Mouse (Mus musculus) kidney, embryonic 14.5 days (tissue): ENCODE measurements at regions not wholly inside any gene's neighbourhood (a gene's known extent, or its start where the extent isn't known, plus 50 kb on each side); places are given as distances from the start of the nearest gene placed in this dataset.

Experiments used
- ATAC-seq: fragments of 200-750 bp; cut with Nextera tagmentation; 2 replicates; pipeline ENCODE4 v1.8.0; 2017; ENCODE audit warnings: moderate number of reproducible peaks, mild to moderate bottlenecking, moderate TSS enrichment, moderate library complexity; ENCODE audit not compliant: low FRiP score, low TSS enrichment
- H3K27ac ChIP-seq: fragments of 300-500 bp; sonication (generic); 2 replicates; pipeline ENCODE4 v1.5.1; 2014; ENCODE audit warnings: low read depth, mild to moderate bottlenecking, low read length, moderate library complexity, mixed read lengths
- H3K27me3 ChIP-seq: fragments of 300-500 bp; sonication (generic); 2 replicates; pipeline ENCODE4 v1.6.1; 2014; ENCODE audit warnings: mild to moderate bottlenecking, low read length; ENCODE audit not compliant: control insufficient read depth, insufficient read depth
- H3K36me3 ChIP-seq: fragments of 300-500 bp; sonication (generic); 2 replicates; pipeline ENCODE4 v1.6.1; 2014; ENCODE audit warnings: low read length, mixed read lengths; ENCODE audit not compliant: control insufficient read depth, insufficient read depth
- H3K4me1 ChIP-seq: fragments of 300-500 bp; sonication (generic); 2 replicates; pipeline ENCODE4 v1.6.1; 2014; ENCODE audit warnings: low read length, mixed read lengths; ENCODE audit not compliant: control insufficient read depth, insufficient read depth
- H3K4me2 ChIP-seq: fragments of 300-500 bp; sonication (generic); replicated peaks from 2 replicates; pipeline ENCODE4 v1.6.1; 2014; ENCODE audit warnings: low read depth, mild to moderate bottlenecking, low read length
- H3K4me3 ChIP-seq: fragments of 300-500 bp; sonication (generic); 2 replicates; pipeline ENCODE4 v1.5.1; 2014; ENCODE audit warnings: mild to moderate bottlenecking, low read length
- H3K9ac ChIP-seq: fragments of 300-500 bp; sonication (generic); 2 replicates; pipeline ENCODE4 v1.6.1; 2014; ENCODE audit warnings: low read depth, mild to moderate bottlenecking, low read length, moderate library complexity
- H3K9me3 ChIP-seq: fragments of 300-500 bp; sonication (generic); 2 replicates; pipeline ENCODE4 v1.6.1; 2016; ENCODE audit warnings: low read length; ENCODE audit not compliant: control insufficient read depth
- WGBS: fragments of 180-500 bp; shearing (Covaris S2); extraction: QIAGEN DNeasy Blood & Tissue Kit; methylation state at CpG from one replicate; pipeline ENCODE4 v1.1.7; 2014; 5-methylcytosine and 5-hydroxymethylcytosine counted together

DNA sequence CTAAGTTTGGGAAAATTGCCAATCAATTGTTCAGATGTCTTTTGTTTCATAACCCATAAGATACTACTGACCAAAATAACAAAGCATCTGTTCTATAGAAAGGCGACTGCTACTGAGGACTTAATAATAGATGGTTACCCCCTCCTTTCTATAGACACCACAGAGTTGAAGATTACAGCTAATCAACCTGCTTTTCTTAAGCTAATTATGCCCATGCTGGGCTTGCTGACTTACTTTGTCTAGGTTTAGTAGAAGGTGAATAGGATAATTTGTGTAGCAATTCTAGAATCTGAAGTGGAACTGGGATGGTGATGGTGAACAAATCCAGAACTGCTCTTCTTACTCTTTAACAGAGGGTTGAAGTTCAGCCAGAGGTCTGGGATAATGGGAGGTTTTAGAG, 53.8 kb upstream of the Tbx18 start:
- 89% methylated on average over 1 of the region's 1 CpGs for WGBS
- no peak for ATAC-seq

DNA sequence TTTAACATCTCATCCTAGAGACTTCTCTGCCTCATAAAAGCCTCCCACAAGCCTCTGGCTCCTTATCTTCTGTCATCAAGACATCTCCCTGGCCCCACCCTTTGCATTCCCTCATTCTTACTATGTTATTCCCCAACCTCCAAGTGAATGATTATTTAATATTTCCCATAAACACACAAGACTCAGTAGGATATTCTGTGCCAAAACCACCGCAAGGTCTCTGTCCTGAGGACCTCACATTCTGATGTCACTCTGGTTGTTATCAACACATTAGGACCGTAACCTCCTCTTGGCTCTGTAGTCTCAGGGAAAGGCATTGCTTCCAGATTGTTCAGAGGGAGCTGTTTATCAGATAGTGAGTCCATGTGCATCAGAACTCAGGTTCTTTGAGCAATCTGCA, 80.7 kb upstream of the Tbx18 start:
- H3K9ac ChIP-seq = no peak overlapping the region
- no peaks in the 10 kb centered on the region for H3K4me1 ChIP-seq
- no peaks in the 10 kb centered on the region for H3K27me3 ChIP-seq
- H3K4me2 ChIP-seq = no peak overlapping the region
- no peak overlapping the region for H3K27ac ChIP-seq
- no peaks in the 10 kb centered on the region for H3K9me3 ChIP-seq
- 76% methylated on average over 2 of the region's 2 CpGs for whole genome bisulfite sequencing
- no peaks in the 10 kb centered on the region for H3K36me3 ChIP-seq
- no peak overlapping the region for H3K4me3 ChIP-seq
- ATAC-seq = no peak

More for the DNA sequence above, 53.8 kb upstream of the Tbx18 start:
- Histone ChIP-seq H3K9ac (no peak overlapping the region), H3K4me1 (no peaks in the 10 kb centered on the region), H3K27ac (no peak overlapping the region), H3K9me3 (no peaks in the 10 kb centered on the region), H3K4me3 (no peak overlapping the region), H3K36me3 (no peaks in the 10 kb centered on the region), H3K4me2 (no peak overlapping the region), H3K27me3 (no peaks in the 10 kb centered on the region)

DNA sequence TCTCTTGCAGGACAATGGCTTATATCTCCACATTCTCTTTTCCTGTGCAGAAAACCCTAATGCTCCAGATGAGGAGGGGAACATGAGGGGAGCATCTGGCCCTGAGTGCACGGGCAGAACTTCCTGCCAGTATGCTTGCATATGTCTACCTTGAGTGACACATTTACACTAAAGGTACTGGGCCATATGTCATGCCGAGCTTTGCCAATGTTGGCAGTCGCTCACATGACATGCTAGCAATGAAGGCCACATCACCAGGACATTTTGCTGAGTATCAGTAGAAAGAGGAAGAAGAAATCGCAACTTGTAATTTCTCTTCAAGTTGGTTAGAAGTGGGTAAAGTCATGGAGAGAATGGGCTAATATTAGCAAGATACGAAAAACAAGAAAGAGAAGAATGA, 91.2 kb upstream of the Tbx18 start:
- H3K9me3 ChIP-seq = no peaks in the 10 kb centered on the region
- H3K4me2 ChIP-seq = no peak overlapping the region
- 88% methylated on average over 5 of the region's 5 CpGs for whole genome bisulfite sequencing
- no peak overlapping the region for H3K9ac ChIP-seq
- no peak overlapping the region for H3K4me3 ChIP-seq
- ATAC-seq = no peak
- H3K27ac ChIP-seq = no peak overlapping the region
- H3K27me3 ChIP-seq = no peaks in the 10 kb centered on the region
- H3K4me1 ChIP-seq = no peaks in the 10 kb centered on the region
- no peaks in the 10 kb centered on the region for H3K36me3 ChIP-seq

DNA sequence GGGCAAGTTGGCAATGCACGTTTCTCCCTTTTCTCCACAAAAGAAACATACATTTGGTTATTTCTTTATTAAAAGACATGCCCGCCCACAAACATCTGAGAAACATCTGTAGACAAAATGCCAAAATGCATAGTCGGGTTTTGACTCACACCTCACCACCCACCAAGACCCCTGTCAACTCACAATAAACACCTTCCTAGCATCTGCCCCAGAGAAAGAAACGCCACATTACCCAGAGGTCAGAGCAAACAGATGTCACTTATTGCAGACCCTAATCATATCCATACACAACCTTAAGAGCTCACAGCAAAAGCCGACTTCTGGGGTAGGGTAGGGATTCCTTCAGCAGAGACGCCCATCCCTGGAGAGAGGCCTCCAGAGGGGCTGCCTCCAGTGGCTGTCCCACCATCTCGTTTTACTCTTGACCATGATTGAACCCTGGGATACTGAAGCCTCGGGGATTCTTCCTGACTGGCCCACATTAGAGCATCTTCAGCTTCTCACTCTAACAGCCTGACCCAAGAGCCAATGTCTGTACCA, 93.7 kb upstream of the Tbx18 start:
- H3K27ac ChIP-seq = no peak overlapping the region
- H3K4me2 ChIP-seq = no peak overlapping the region
- no peaks in the 10 kb centered on the region for H3K4me1 ChIP-seq
- H3K27me3 ChIP-seq = no peaks in the 10 kb centered on the region
- H3K9me3 ChIP-seq = no peaks in the 10 kb centered on the region
- no peaks in the 10 kb centered on the region for H3K36me3 ChIP-seq
- no peak overlapping the region for H3K9ac ChIP-seq
- 79% methylated on average over 8 of the region's 8 CpGs for WGBS
- ATAC-seq = no peak
- no peak overlapping the region for H3K4me3 ChIP-seq

DNA sequence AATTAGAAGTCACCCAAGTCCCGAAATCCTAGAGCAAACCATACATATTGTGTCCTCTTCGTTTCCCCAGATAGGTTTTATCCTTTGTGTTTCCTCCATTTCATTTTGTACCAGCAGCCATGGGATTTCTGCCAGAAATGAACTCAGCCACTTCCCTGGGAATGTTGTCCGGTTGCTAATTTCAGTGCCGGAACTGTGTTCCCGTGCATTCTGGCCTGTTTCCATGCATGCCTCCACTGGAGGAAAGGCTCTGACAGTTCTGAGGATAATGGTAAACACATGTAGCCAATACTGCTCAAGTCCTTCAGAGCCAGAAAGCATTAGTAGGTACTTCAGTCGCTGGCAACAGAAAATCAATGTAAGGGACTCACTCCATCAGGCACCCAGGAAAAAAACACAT, 112.8 kb upstream of the Tbx18 start:
- 75% methylated on average over 6 of the region's 6 CpGs for WGBS
- ATAC-seq = no peak
- no peak overlapping the region for H3K4me3 ChIP-seq
- H3K9me3 ChIP-seq = no peaks in the 10 kb centered on the region
- no peaks in the 10 kb centered on the region for H3K4me1 ChIP-seq
- H3K27ac ChIP-seq = no peak overlapping the region
- no peak overlapping the region for H3K4me2 ChIP-seq
- no peaks in the 10 kb centered on the region for H3K36me3 ChIP-seq
- H3K9ac ChIP-seq = no peak overlapping the region
- no peaks in the 10 kb centered on the region for H3K27me3 ChIP-seq

DNA sequence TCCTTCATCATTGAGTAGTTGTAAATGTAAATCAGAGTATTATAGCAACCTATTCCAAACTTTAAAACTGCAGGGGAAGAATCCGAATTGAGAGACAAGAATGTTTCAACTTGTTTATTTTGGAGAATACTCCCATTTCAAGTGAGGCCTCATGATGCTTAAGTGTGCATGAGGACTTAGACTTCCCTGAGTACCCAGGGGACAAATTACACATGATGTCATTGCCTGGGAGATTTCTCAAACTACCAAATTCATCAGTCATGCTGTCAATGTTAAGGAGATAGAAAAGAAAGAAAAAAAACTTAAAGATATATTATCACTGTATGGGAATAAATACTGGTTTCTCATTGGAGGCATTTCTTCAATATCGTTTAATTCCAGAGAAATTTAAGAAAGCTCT, 113.4 kb upstream of the Tbx18 start:
- H3K9me3 ChIP-seq = no peaks in the 10 kb centered on the region
- no peak overlapping the region for H3K27ac ChIP-seq
- no peak overlapping the region for H3K4me2 ChIP-seq
- no peak overlapping the region for H3K4me3 ChIP-seq
- H3K36me3 ChIP-seq = no peaks in the 10 kb centered on the region
- 76% methylated on average over 2 of the region's 2 CpGs for WGBS
- H3K9ac ChIP-seq = no peak overlapping the region
- no peaks in the 10 kb centered on the region for H3K4me1 ChIP-seq
- H3K27me3 ChIP-seq = no peaks in the 10 kb centered on the region
- ATAC-seq = no peak

DNA sequence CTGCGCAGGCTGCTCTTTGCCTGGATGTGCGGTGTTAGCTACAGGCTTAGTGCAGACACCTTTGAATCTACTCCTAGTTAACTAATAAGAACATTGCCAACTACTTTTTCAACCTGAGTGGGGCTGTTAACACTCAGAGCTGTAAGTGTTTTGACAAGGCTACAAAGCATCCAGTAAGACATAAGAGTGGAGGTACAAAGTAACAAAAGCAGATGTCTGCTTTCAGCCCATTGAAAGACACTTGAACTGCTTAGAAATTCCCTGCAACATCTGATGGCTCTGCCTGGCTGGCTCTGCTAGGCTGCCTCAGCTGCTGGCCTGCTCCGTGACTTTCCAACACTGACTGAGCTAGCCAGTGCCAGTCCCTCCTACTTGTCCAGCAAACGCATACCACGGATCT, 117.8 kb upstream of the Tbx18 start:
- Histone ChIP-seq H3K27me3 (no peaks in the 10 kb centered on the region), H3K9me3 (no peaks in the 10 kb centered on the region), H3K4me2 (no peak overlapping the region), H3K27ac (no peak overlapping the region), H3K9ac (no peak overlapping the region), H3K36me3 (no peaks in the 10 kb centered on the region), H3K4me3 (no peak overlapping the region), H3K4me1 (no peaks in the 10 kb centered on the region)
- WGBS = 80% methylated on average over 5 of the region's 5 CpGs
- ATAC-seq = no peak

DNA sequence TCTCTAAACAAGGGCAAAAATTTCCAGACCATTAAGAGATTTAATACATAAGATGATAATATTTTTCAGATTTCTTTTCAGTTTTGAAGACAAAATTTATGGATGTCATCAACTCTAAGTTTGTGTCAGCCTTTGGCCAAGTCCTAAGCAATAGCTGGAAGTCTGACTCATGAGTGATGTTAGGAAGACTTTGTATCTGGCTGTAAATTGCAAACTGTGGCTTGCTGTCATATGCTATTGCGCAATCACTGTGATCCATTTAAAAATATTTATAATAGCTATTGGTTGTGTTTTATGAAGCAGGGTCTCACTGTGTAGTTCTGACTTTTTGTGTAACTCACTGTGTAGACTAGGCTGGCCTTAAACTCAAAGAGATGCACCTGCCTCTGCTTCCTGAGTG, 119.1 kb upstream of the Tbx18 start:
- WGBS = 88% methylated on average over 1 of the region's 1 CpGs
- Histone ChIP-seq H3K9me3 (no peaks in the 10 kb centered on the region), H3K4me3 (no peak overlapping the region), H3K36me3 (no peaks in the 10 kb centered on the region), H3K27me3 (no peaks in the 10 kb centered on the region), H3K4me1 (no peaks in the 10 kb centered on the region), H3K4me2 (no peak overlapping the region), H3K27ac (no peak overlapping the region), H3K9ac (no peak overlapping the region)
- ATAC-seq = no peak

DNA sequence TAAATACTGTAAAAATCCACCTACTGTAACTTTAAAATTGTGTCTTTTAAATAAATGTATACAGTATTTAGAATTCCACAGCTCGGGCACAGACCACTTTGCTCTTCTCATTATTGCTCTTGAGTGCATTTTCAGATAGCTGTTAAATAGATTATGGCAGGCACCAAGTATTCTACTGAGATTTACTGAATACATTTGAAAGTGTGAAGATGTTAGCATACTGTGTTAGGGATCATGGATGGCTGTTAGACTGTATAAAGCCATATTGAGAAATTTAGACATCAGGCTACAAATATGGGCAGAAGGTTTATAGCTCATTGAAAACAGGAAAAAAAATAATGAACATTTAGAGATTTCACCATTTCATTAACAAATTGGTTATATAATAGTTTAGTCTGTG, 130.5 kb upstream of the Tbx18 start:
- no peak overlapping the region for H3K9ac ChIP-seq
- H3K27ac ChIP-seq = no peak overlapping the region
- no peaks in the 10 kb centered on the region for H3K27me3 ChIP-seq
- 76% methylated on average over 1 of the region's 1 CpGs for WGBS
- H3K4me1 ChIP-seq = no peaks in the 10 kb centered on the region
- H3K36me3 ChIP-seq = no peaks in the 10 kb centered on the region
- H3K4me3 ChIP-seq = no peak overlapping the region
- no peaks in the 10 kb centered on the region for H3K9me3 ChIP-seq
- H3K4me2 ChIP-seq = no peak overlapping the region
- ATAC-seq = no peak

DNA sequence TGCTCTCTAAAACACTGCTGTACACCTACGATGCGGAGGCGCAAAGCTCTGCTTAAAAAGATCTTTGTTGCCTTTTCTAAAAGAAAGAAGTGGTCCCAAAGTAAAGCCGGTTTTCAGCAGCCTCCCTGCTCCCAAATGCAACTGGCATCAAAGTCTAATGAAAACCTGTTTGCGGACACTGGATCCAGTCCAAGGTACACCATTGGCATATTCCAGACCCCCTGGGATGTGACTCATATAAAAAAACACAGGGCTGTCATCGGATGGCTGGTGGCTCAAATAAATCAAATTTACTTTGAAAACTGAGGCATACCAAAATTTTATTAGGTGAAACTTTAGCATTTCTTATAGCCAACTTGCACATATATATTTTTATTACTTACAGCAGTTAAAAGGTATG, 134.2 kb upstream of the Tbx18 start:
- H3K36me3 ChIP-seq = no peaks in the 10 kb centered on the region
- no peak overlapping the region for H3K9ac ChIP-seq
- no peaks in the 10 kb centered on the region for H3K27me3 ChIP-seq
- ATAC-seq = no peak
- H3K27ac ChIP-seq = no peak overlapping the region
- no peak overlapping the region for H3K4me2 ChIP-seq
- WGBS = 75% methylated on average over 6 of the region's 6 CpGs
- no peaks in the 10 kb centered on the region for H3K4me1 ChIP-seq
- no peak overlapping the region for H3K4me3 ChIP-seq
- no peaks in the 10 kb centered on the region for H3K9me3 ChIP-seq
